Mouse (Mus musculus) monocyte, adult 5-6 weeks (primary cell): ENCODE data around the gene Olfr588-ps1. TPM values are rescaled to one million over a fixed set of nuclear protein-coding genes. Genes with fewer than 3 reads are reported as not detected.
"Not testable (repeated sequence)": the region's sequence is repeated elsewhere in the genome, so short reads cannot be mapped to it uniquely, and the experiment has no call there.

ENCODE experiments used
- ATAC-seq: fragments of 153-309, 156-312 bp; replicated peaks from 2 replicates; pipeline ENCODE4 v1.8.0; 2017; ENCODE audit warnings: mild to moderate bottlenecking; ENCODE audit not compliant: low TSS enrichment, insufficient number of reproducible peaks, severe bottlenecking, poor library complexity, low FRiP score
- total RNA-seq: library from RNA; stranded (forward); fragments of 200-1000, 200-491, 200-594 nt; gene quantifications from 3 replicates; pipeline ENCODE4 v1.2.3, GENCODE M21; 2017

The Olfr588-ps1 gene
- not detected in 3 replicates for total RNA-seq

DNA sequence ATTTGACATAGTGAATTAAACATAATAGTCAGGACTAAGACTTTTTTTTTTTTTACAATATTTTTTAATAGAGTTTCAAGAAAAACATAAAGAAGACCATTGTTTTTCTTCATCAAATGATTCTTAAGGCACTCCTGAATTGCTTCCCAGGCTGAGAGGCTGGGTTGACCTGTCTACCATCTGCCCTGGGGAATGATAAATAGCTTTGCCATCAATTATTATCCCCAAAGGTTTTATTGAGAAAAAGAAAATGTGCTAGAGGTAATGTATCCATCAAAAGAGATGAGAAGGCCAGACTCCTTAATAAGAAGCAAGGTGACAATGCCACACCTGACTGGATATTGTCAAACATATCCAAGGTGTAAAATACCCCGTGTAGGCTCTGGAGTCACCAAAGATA, at the start of gene Olfr588-ps1:
Olfr588-ps1 (plus strand) TSS at position 301 of the 400 bp plus-strand sequence.
- ATAC-seq = no peak

DNA sequence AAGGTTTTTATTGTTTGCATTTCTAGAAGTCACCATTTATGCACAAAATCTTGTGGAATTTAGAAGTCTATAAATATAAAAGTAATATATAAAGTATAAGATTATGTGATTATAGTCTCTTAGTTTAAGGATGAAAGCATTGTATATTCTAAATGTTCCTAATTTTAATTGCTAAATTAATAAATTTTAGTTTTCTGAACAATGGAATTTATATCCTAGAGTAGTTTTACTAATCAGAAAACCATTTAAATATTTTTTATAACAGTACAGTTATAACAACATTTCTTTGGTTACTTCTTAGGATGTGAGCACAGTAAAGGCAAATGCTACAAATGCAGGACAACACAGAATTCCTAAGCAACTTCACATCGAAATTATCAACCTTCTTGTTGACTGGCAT, 43.3 kb upstream of the Olfr588-ps1 start, which contains the start of gene Olfr585:
Olfr585 (plus strand) TSS at position 301 of the 400 bp plus-strand sequence.
- no peak for ATAC-seq

DNA sequence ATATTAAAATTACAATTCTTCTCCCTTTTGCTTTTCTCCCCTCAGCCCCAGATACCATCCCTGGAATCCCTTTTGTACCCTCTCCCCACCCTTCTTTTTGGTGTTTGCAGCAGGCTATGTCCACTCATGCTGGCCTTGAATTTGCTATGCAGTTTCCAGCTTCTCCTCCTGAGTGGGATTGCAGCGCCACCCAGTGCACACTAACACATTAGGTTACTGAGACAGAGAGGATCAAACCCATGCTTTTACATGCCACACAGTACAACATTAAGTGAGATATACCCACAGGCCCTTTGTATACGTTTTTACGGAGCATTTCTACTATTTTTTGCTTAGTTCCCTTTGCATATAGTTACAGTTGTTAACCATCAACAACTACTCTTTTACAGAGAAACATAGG, 21.3 kb upstream of the Olfr588-ps1 start:
- ATAC-seq = no peak

DNA sequence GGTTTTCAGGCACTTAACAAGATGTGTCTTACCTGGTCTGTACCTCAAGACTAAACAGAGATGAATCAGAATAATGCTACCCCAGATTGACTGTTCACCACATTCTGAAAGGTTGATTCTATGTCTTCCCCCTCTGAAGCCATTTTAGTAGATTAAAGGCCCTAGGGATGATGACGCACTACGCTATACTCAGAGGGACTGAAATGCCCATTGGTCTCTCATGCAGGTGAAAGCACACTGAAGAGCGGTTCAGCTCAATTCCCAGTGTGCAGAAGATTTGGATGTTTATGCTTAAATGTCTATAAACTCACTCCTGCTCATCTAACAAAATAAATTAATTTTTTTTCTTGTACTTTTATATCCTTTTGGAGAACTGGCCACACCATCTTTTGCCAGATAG, 15.1 kb upstream of the Olfr588-ps1 start, which contains the start of gene Olfr586:
Olfr586 (minus strand) TSS at position 101 of the 400 bp plus-strand sequence.
- no peak for ATAC-seq

DNA sequence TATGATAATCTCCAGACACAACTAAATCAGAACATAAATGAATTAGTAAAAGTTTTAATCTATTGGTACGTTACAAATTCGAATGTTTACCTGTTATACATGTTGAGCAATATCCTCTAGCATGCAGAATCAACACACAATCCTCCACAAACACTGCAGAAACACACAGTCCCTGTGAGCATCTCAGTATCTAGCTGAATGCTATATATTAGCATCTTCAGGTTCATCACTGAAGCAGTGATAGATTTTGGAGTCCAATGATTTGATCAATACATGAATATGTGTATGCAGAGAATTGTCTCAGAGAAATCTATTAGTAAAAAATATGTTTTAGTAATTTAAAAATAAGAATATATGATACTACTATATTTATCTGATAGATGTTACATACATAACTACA, 15.6 kb downstream of the Olfr588-ps1 start, which contains the start of gene Olfr589:
Olfr589 (minus strand) TSS at position 101 of the 400 bp plus-strand sequence.
- no peak for ATAC-seq

DNA sequence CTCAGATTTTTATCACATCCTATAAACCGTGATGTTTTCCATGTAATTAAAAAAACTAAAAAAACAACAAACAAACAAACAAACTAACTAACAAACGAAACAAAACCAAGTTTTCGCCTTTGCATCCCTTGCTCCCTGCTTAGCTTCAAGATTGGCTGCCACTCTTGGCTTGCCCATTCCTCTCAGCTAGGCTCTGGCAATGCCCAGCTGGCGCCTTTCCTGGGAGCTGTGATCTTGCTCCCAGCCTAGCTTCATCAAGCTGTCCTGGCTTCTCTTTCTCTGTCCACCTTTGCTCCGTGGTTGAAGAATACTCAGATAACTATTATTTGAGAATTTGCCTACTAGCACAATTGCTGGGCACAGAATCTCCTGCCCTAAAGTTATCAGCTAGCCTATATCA, 29.0 kb downstream of the Olfr588-ps1 start:
- no peak for ATAC-seq

DNA sequence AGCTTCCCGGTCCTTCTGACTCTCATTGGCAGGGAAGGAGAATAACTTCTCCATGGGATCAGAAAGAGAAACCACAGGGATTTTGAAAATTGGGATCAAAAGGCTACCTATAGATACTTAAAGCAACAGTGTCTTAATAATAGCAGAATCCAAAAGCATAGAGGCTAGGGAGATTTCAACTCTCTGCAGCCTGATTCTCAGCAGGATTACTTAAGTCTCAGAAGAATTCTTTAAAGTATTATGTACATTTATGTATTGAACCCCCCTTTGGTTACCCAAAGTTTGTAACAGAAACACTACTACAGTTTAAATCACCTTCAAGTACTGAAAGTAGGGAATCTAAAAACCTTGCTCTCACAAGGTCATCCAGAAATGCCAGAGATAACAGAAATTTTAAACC, 37.6 kb downstream of the Olfr588-ps1 start, which contains the start of gene Olfr591:
Olfr591 (minus strand) TSS at position 101 of the 400 bp plus-strand sequence.
- ATAC-seq = no peak

DNA sequence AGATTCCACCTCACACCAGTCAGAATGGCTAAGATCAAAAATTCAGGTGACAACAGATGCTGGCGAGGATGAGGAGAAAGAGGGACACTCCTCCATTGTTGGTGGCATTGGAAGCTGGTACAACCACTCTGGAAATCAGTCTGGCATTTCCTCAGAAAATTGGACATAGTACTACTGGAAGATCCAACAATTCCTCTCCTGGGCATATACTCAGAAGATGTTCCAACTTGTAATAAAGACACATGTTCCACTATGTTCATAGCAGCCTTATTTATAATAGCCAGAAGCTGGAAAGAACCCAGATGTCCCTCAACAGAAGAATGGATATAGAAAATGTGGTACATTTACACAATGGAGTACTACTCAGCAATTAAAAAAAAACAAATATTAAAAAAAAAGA, 43.8 kb downstream of the Olfr588-ps1 start, which contains the start of gene Olfr592:
Olfr592 (plus strand) TSS at position 301 of the 400 bp plus-strand sequence.
- ATAC-seq = not testable (repeated sequence)

Other genes starting within 250 kb of the Olfr588-ps1 start
- not detected in 3 replicates for gene Olfr569, start 250.0 kb upstream of the Olfr588-ps1 start, total RNA-seq
- gene Olfr570, start 246.3 kb upstream of the Olfr588-ps1 start, total RNA-seq = not detected in 3 replicates
- gene Olfr571, start 223.3 kb upstream of the Olfr588-ps1 start, total RNA-seq = not detected in 3 replicates
- not detected in 3 replicates for gene Olfr572, start 216.5 kb upstream of the Olfr588-ps1 start, total RNA-seq
- gene Olfr573-ps1, start 198.3 kb upstream of the Olfr588-ps1 start, total RNA-seq = not detected in 3 replicates
- not detected in 3 replicates for gene Olfr574, start 192.4 kb upstream of the Olfr588-ps1 start, total RNA-seq
- gene Olfr575, start 182.1 kb upstream of the Olfr588-ps1 start, total RNA-seq = not detected in 3 replicates
- not detected in 3 replicates for gene Olfr576, start 178.2 kb upstream of the Olfr588-ps1 start, total RNA-seq
- not detected in 3 replicates for gene Olfr577, start 164.9 kb upstream of the Olfr588-ps1 start, total RNA-seq
- gene Olfr578, start 151.6 kb upstream of the Olfr588-ps1 start, total RNA-seq = not detected in 3 replicates
- not detected in 3 replicates for gene Olfr582, start 102.9 kb upstream of the Olfr588-ps1 start, total RNA-seq
- not detected in 3 replicates for gene Olfr583, start 89.6 kb upstream of the Olfr588-ps1 start, total RNA-seq
- gene Olfr584, start 59.0 kb upstream of the Olfr588-ps1 start, total RNA-seq = not detected in 3 replicates
- gene Olfr585, start 43.2 kb upstream of the Olfr588-ps1 start, total RNA-seq = 1.3 TPM in 1 of 3 replicates, not detected in the others
- gene Olfr586, start 15.2 kb upstream of the Olfr588-ps1 start, total RNA-seq = not detected in 3 replicates
- not detected in 3 replicates for gene Olfr589, start 15.5 kb downstream of the Olfr588-ps1 start, total RNA-seq
- not detected in 3 replicates for gene Olfr591, start 37.5 kb downstream of the Olfr588-ps1 start, total RNA-seq
- gene Olfr592, start 43.9 kb downstream of the Olfr588-ps1 start, total RNA-seq = 0.10 TPM in 1 of 3 replicates, not detected in the others
- gene Olfr593, start 71.0 kb downstream of the Olfr588-ps1 start, total RNA-seq = not detected in 3 replicates
- not detected in 3 replicates for gene Olfr594, start 76.1 kb downstream of the Olfr588-ps1 start, total RNA-seq
- gene Usp17ld, start 111.6 kb downstream of the Olfr588-ps1 start, total RNA-seq = not detected in 3 replicates
- not detected in 3 replicates for gene Olfr596, start 164.8 kb downstream of the Olfr588-ps1 start, total RNA-seq
- not detected in 3 replicates for gene Olfr597, start 175.4 kb downstream of the Olfr588-ps1 start, total RNA-seq
- gene Olfr598, start 182.7 kb downstream of the Olfr588-ps1 start, total RNA-seq = not detected in 3 replicates
- not detected in 3 replicates for gene Olfr599, start 195.0 kb downstream of the Olfr588-ps1 start, total RNA-seq
- gene Olfr600, start 208.8 kb downstream of the Olfr588-ps1 start, total RNA-seq = not detected in 3 replicates
- not detected in 3 replicates for gene Olfr601, start 221.8 kb downstream of the Olfr588-ps1 start, total RNA-seq
- not detected in 3 replicates for gene Olfr603, start 245.3 kb downstream of the Olfr588-ps1 start, total RNA-seq